Mouse (Mus musculus): ENCODE measurements around the gene Pmepa1. TPM values are rescaled to one million over a fixed set of nuclear protein-coding genes. Genes with fewer than 3 reads are reported as not detected.

The Pmepa1 gene
- polyA plus RNA-seq, 1 experiment = not detected

- peaks cover 20% of the 10 kb centered on the region for H3K4me1 ChIP-seq (ENCODE audit: control insufficient read depth, insufficient read depth, low read length)
- H3K4me3 ChIP-seq (ENCODE audit: insufficient read depth, low read depth, low read length) = no peak overlapping the region
- no peak for TF ChIP-seq POLR2A (IDR thresholded peaks at IDR 0.05; ENCODE audit: insufficient read depth, low read depth, low read length)
- TF ChIP-seq CTCF (IDR thresholded peaks at IDR 0.05; ENCODE audit: insufficient read depth, low read depth, low read length) = no peak
- 55% methylated on average over 28 of the region's 28 CpGs for WGBS
- H3K27ac ChIP-seq (ENCODE audit: insufficient read depth, low read depth, low read length) = peak overlapping the region; percentile 38; the same call in 1 of the 2 replicates
These were observed 24.6 kb upstream of the Pmepa1 start for GRCm38 (mm10) chr2:173300663-173301630.

- Histone ChIP-seq H3K4me1 (ENCODE audit: control insufficient read depth, insufficient read depth, low read length) (peaks cover 14% of the 10 kb centered on the region), H3K4me3 (ENCODE audit: insufficient read depth, low read depth, low read length) (no peak overlapping the region), H3K27ac (ENCODE audit: insufficient read depth, low read depth, low read length) (no peak overlapping the region)
- WGBS = 93% methylated on average over 9 of the region's 9 CpGs
- no peak for TF ChIP-seq POLR2A (IDR thresholded peaks at IDR 0.05; ENCODE audit: insufficient read depth, low read depth, low read length)
These were observed 20.1 kb upstream of the Pmepa1 start for GRCm38 (mm10) chr2:173296408-173296807.

- Histone ChIP-seq H3K27ac (ENCODE audit: insufficient read depth, low read depth, low read length) (no peak overlapping the region), H3K4me3 (ENCODE audit: insufficient read depth, low read depth, low read length) (no peak overlapping the region), H3K4me1 (ENCODE audit: control insufficient read depth, insufficient read depth, low read length) (0 out of 2 replicates have a peak, but pooled peaks cover 4% of the 10 kb centered on the region)
- TF ChIP-seq POLR2A (IDR thresholded peaks at IDR 0.05; ENCODE audit: insufficient read depth, low read depth, low read length) = no peak
- TF ChIP-seq CTCF (IDR thresholded peaks at IDR 0.05; ENCODE audit: insufficient read depth, low read depth, low read length) = no peak
- 56% methylated on average over 6 of the region's 6 CpGs for WGBS
These were observed 16.7 kb upstream of the Pmepa1 start for GRCm38 (mm10) chr2:173293042-173293441.

- Histone ChIP-seq H3K27ac (ENCODE audit: insufficient read depth, low read depth, low read length) (no peak overlapping the region), H3K4me3 (ENCODE audit: insufficient read depth, low read depth, low read length) (no peak overlapping the region), H3K4me1 (ENCODE audit: control insufficient read depth, insufficient read depth, low read length) (0 out of 2 replicates have a peak, but pooled peaks cover 4% of the 10 kb centered on the region)
- WGBS = 100% methylated on average over 2 of the region's 2 CpGs
- no peak for TF ChIP-seq POLR2A (IDR thresholded peaks at IDR 0.05; ENCODE audit: insufficient read depth, low read depth, low read length)
- no peak for TF ChIP-seq CTCF (IDR thresholded peaks at IDR 0.05; ENCODE audit: insufficient read depth, low read depth, low read length)
These were observed 16.2 kb upstream of the Pmepa1 start for GRCm38 (mm10) chr2:173292551-173292950.

- Histone ChIP-seq H3K4me1 (ENCODE audit: control insufficient read depth, insufficient read depth, low read length) (0 out of 2 replicates have a peak, but pooled peaks cover 4% of the 10 kb centered on the region), H3K4me3 (ENCODE audit: insufficient read depth, low read depth, low read length) (no peak overlapping the region), H3K27ac (ENCODE audit: insufficient read depth, low read depth, low read length) (no peak overlapping the region)
- no peak for TF ChIP-seq CTCF (IDR thresholded peaks at IDR 0.05; ENCODE audit: insufficient read depth, low read depth, low read length)
- WGBS = 96% methylated on average over 11 of the region's 11 CpGs
These were observed 14.6 kb upstream of the Pmepa1 start for GRCm38 (mm10) chr2:173290981-173291380.

GRCm38 (mm10) chr2:173289928-173290327 is 13.6 kb upstream of the Pmepa1 start:
- Histone ChIP-seq H3K4me3 (ENCODE audit: insufficient read depth, low read depth, low read length) (no peak overlapping the region), H3K27ac (ENCODE audit: insufficient read depth, low read depth, low read length) (no peak overlapping the region), H3K4me1 (ENCODE audit: control insufficient read depth, insufficient read depth, low read length) (0 out of 2 replicates have a peak, but pooled peaks cover 4% of the 10 kb centered on the region)
- TF ChIP-seq POLR2A (IDR thresholded peaks at IDR 0.05; ENCODE audit: insufficient read depth, low read depth, low read length) (no peak), CTCF (IDR thresholded peaks at IDR 0.05; ENCODE audit: insufficient read depth, low read depth, low read length) (no peak)
- WGBS = 86% methylated on average over 3 of the region's 3 CpGs

- Histone ChIP-seq H3K27ac (ENCODE audit: insufficient read depth, low read depth, low read length) (no peak overlapping the region), H3K4me1 (ENCODE audit: control insufficient read depth, insufficient read depth, low read length) (peaks cover 7% of the 10 kb centered on the region; the same call in 1 of the 2 replicates), H3K4me3 (ENCODE audit: insufficient read depth, low read depth, low read length) (no peak overlapping the region)
- WGBS = 91% methylated on average over 12 of the region's 12 CpGs
- TF ChIP-seq POLR2A (IDR thresholded peaks at IDR 0.05; ENCODE audit: insufficient read depth, low read depth, low read length) (no peak), CTCF (IDR thresholded peaks at IDR 0.05; ENCODE audit: insufficient read depth, low read depth, low read length) (no peak)
These were observed 9.6 kb upstream of the Pmepa1 start for GRCm38 (mm10) chr2:173285816-173286538.

- WGBS = 94% methylated on average over 6 of the region's 6 CpGs
These were observed 8.4 kb upstream of the Pmepa1 start for GRCm38 (mm10) chr2:173284771-173285170.

GRCm38 (mm10) chr2:173282191-173282590 is 5.9 kb upstream of the Pmepa1 start:
- H3K4me1 ChIP-seq (ENCODE audit: control insufficient read depth, insufficient read depth, low read length) = peaks cover 7% of the 10 kb centered on the region; the same call in 1 of the 2 replicates
- 95% methylated on average over 8 of the region's 8 CpGs for WGBS
- no peak overlapping the region for H3K27ac ChIP-seq (ENCODE audit: insufficient read depth, low read depth, low read length)
- no peak for TF ChIP-seq POLR2A (IDR thresholded peaks at IDR 0.05; ENCODE audit: insufficient read depth, low read depth, low read length)
- H3K4me3 ChIP-seq (ENCODE audit: insufficient read depth, low read depth, low read length) = no peak overlapping the region

More at GRCm38 (mm10) chr2:173284771-173285170, 8.4 kb upstream of the Pmepa1 start:
- peaks cover 7% of the 10 kb centered on the region; the same call in 1 of the 2 replicates for H3K4me1 ChIP-seq (ENCODE audit: control insufficient read depth, insufficient read depth, low read length)
- H3K4me3 ChIP-seq (ENCODE audit: insufficient read depth, low read depth, low read length) = no peak overlapping the region
- no peak overlapping the region for H3K27ac ChIP-seq (ENCODE audit: insufficient read depth, low read depth, low read length)
- TF ChIP-seq CTCF (IDR thresholded peaks at IDR 0.05; ENCODE audit: insufficient read depth, low read depth, low read length) (no peak), POLR2A (IDR thresholded peaks at IDR 0.05; ENCODE audit: insufficient read depth, low read depth, low read length) (no peak)

Measured in olfactory bulb, adult 2 months (tissue).